Mouse (Mus musculus): ENCODE results near the gene Iffo2.

Iffo2 gene

GRCm38 (mm10) chr4:139646916-139647315 lies 116.6 kb downstream of the Iffo2 start:
- no peak for DNase-seq

DNA sequence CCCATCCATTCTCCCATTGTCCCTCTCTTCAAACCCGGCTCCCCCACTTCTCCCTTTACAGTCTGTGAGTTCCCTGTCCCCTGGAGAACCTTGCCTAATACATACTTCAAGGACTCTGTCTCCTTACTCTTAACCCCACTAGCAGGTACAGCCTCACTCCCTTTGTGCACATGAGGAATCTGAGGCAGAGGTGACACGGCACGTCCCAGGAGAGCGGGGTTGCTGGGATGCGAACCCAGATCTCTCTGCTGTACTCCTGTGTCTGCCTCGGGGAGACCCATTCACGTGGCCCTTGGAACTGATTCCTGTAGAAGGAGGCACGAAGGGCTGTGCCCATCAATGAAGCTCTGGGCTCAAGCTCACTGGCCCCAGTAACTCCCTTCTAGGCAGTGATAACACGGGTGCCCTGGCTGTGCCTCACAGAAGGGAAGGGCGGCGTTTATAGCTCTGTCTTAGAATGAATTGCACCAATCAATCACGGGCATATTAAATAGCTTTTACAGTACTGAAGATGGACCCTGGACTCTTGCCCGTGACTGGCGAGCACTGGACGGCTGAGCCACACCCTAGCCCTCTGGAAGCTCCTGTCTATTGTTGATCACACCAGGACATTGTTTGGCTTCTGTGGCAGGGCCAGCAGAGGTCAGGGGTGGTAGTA lies 119.9 kb downstream of the Iffo2 start:
- no peak for DNase-seq

DNA sequence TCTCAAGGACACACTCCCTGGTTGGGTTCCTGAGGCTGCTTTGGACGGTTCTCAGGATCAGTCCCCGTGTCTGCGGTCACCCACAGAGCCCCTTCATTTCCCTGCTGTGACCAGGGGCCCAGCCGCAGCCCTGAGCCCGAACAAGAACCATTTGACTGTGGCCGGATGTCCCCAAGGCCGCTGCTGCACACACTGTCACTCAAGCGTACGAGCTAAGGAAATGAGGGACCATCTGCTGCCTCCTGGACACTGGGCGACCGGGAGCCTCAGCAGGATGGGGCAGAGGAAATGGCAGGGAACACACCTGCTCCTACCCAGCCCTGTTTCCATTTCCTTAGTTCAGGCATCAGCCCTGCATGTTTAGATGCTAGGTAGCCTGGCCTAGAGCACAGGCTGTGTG lies 120.6 kb downstream of the Iffo2 start:
- DNase-seq, result no peak

GRCm38 (mm10) chr4:139653238-139653637 lies 122.9 kb downstream of the Iffo2 start, which contains the start of gene Tas1r2:
TSS of gene Tas1r2 (plus strand) at chr4:139653538.
- DNase-seq, result no peak

DNA sequence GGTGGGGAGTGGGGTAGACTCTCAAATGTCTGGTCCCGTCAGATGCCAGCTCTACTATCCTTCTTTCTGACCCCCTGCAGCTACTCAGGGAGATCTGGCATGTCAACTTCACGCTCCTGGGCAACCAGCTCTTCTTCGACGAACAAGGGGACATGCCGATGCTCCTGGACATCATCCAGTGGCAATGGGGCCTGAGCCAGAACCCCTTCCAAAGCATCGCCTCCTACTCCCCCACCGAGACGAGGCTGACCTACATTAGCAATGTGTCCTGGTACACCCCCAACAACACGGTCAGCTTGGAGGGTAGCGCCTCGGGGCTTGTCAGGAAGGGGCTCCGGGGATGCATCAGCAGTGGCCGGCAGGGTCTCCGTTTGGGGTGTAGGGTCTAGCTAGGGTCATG lies 131.5 kb downstream of the Iffo2 start:
- DNase-seq, result no peak

DNA sequence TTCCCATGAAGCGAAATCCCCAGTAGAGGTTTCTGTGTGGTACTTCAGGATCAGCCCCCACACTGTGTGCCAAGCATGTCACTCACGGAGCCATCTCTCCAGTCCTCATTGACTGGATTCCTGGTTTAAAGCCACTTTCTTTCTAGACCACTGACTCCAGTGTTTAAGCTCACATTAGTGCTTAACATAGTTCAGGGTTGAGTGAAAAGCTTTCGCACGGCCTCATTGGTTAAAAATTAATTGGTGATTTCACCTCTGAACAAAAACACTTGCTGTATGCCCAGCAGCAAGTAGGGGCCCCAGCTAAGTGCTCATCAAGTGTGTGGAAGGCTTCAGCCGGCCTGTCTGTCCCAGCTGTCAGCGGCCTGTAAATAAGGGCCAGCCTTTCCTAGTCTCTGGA lies 137.3 kb downstream of the Iffo2 start:
- peak; percentile 30 for DNase-seq

DNA sequence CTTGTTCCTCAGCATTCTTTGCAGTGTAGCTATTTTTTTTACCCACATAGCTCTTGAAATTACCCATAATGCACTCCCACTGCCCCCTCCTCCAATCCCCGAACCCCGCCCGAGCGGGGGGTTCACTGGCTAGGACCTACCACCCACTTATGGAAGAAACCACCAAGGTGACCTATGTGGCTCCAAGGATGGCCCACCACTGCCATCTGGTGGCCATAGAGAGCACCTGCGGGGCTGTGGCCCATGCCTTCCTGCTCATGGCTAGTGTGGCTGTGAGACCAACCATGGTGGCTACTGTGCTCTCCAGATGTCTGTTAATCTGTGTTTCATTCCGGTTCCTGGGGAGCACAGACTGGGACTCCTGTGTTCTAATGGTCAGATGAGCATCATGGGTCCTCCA lies 139.5 kb downstream of the Iffo2 start:
- peak; percentile 81 for DNase-seq
